Mouse (Mus musculus) testis, adult 2 months (tissue): ENCODE measurements around the gene Adamtsl4. TPM values are rescaled to one million over a fixed set of nuclear protein-coding genes. Genes with fewer than 3 reads are reported as not detected.

Source experiments
- H3K27ac ChIP-seq: fragments of 200-500 bp; 2 replicates; pipeline ENCODE4 v1.5.1; 2012; ENCODE audit warnings: low read depth, low read length; ENCODE audit not compliant: control insufficient read depth, insufficient read depth
- H3K27me3 ChIP-seq: fragments of 200-500 bp; 2 replicates; pipeline ENCODE4 v1.6.1; 2012; ENCODE audit warnings: mild to moderate bottlenecking, low read length, moderate library complexity; ENCODE audit not compliant: control insufficient read depth, insufficient read depth
- H3K36me3 ChIP-seq: fragments of 200-500 bp; 2 replicates; pipeline ENCODE4 v1.6.1; 2012; ENCODE audit warnings: mild to moderate bottlenecking, low read length; ENCODE audit not compliant: control insufficient read depth, insufficient read depth
- H3K4me1 ChIP-seq: fragments of 200-500 bp; 2 replicates; pipeline ENCODE4 v1.6.1; 2012; ENCODE audit warnings: low read length; ENCODE audit not compliant: control insufficient read depth, insufficient read depth
- H3K4me3 ChIP-seq: fragments of 200-500 bp; 2 replicates; pipeline ENCODE4 v1.5.1; 2012; ENCODE audit warnings: low read depth, mild to moderate bottlenecking, low read length, moderate library complexity, mixed read lengths; ENCODE audit not compliant: control insufficient read depth
- CTCF ChIP-seq: fragments of 200-500 bp; IDR thresholded peaks from 2 replicates; pipeline ENCODE4 v1.5.1; 2012; ENCODE audit warnings: low read depth, mild to moderate bottlenecking, inconsistent platforms, low read length, moderate library complexity; ENCODE audit not compliant: control insufficient read depth, insufficient read depth, insufficient replicate concordance
- POLR2A ChIP-seq: fragments of 200-500 bp; IDR thresholded peaks from 2 replicates; pipeline ENCODE4 v1.6.1; 2012; ENCODE audit warnings: low read depth, mild to moderate bottlenecking, inconsistent platforms, low read length, moderate library complexity; ENCODE audit not compliant: control insufficient read depth
- polyA plus RNA-seq: library from polyadenylated mRNA; depleted of rRNA; stranded (reverse); fragments of >200 nt; gene quantifications from 2 replicates; pipeline ENCODE4 v1.2.3, GENCODE M21; 2012

Adamtsl4 gene
- polyA plus RNA-seq, 1 experiment: 0.74 TPM

DNA sequence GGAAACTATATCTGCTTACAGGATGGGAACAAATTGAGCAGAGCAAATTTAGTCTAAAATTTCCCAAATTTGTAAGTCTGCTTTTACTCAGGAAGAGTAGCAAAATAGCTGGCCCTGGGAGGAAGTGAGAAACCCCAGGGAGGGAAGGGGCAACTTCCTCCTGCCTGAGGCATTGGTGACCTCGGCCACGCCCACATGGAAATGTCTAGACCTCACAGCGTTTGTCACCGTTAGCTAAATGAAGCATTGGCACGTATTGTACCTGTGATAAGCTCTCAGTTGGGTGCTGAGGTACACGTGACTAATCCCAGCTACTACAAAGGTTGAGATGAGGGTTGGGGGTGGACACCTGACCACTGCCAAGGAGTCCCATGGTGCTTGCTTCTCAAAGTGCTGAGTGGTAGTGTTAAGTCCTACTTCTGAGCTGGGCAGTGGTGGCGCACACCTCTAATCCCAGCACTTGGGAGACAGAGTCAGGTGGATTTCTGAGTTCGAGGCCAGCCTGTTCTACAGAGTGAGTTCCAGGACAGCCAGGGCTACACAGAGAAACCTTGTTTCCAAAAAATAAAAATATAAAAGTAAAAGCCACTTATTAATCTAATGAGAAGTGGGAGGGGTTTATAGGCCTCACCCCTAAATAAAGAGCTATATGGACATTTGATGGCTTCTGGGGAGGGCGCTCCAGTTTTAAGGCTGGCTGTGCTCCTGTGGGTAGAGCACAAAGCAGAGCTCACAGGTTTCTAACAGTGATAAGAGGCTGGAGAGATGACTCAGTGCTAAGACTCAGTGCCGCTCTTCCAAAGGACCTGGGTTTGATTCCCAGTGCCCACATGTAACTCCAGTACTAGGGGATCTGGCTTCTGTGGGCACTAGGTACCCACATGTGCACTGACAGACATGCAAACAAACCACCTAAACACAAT, 42.1 kb downstream of the Adamtsl4 start:
- no peak overlapping the region for H3K27ac ChIP-seq

DNA sequence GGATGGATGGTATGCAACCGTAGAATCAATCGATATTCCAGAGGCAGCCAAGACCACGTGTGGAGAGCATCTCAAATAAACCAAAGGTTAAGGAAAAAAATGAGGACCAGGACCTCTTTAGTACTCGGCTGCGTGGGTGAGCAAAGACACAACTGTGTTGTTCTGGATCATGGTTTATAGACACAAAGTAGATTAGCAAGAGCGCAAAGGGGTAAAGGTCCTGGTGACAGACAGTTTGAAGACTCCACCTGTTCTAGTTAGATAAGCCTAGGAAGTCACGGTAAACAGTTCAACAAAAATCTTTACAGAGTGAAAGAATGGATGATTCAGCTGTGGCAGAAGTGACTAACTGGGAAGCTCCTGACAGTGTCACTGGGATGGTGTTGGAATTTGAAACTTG, 44.6 kb downstream of the Adamtsl4 start:
- Histone ChIP-seq H3K36me3 (no peaks in the 10 kb centered on the region), H3K27ac (no peak overlapping the region), H3K4me3 (no peak overlapping the region), H3K4me1 (no peaks in the 10 kb centered on the region), H3K27me3 (no peaks in the 10 kb centered on the region)
- TF ChIP-seq CTCF: no peak
- TF ChIP-seq POLR2A: no peak

More for the DNA sequence above, 42.1 kb downstream of the Adamtsl4 start:
- Histone ChIP-seq H3K36me3 (no peaks in the 10 kb centered on the region), H3K4me1 (no peaks in the 10 kb centered on the region), H3K27me3 (no peaks in the 10 kb centered on the region), H3K4me3 (no peak overlapping the region)
- no peak for TF ChIP-seq POLR2A
- no peak for TF ChIP-seq CTCF

GRCm38 (mm10) chr3:95639694-95640093, 48.0 kb downstream of the Adamtsl4 start:
- H3K4me1 ChIP-seq: no peaks in the 10 kb centered on the region; the same call in 1 of the 2 replicates
- no peaks in the 10 kb centered on the region for H3K27me3 ChIP-seq
- no peak for TF ChIP-seq CTCF
- no peak for TF ChIP-seq POLR2A
- H3K4me3 ChIP-seq: no peak overlapping the region
- no peak overlapping the region for H3K27ac ChIP-seq
- H3K36me3 ChIP-seq: no peaks in the 10 kb centered on the region

DNA sequence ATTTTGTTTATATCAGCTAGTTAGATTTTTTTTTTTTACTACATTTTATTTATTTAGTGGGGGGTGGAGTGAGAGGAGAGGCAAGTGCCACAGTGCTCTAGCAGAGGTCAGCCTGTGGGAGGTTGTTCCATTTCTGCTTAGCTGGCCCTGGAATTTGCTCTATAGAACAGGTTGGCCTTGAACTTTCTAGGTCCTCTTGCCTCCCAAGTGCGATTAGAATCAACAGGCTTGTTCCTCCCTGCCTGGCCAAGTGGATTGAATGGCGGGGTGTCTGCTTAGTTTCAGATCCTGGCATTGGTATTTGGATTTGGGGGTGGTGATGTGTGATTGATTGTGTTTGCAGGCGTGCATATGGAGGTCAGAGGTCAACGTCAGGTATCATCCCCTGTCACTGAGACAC, 51.6 kb downstream of the Adamtsl4 start:
- TF ChIP-seq POLR2A (no peak), CTCF (no peak)
- no peak overlapping the region for H3K4me3 ChIP-seq
- no peak overlapping the region for H3K27ac ChIP-seq
- H3K36me3 ChIP-seq: peaks cover 4% of the 10 kb centered on the region
- H3K4me1 ChIP-seq: no peaks in the 10 kb centered on the region; the same call in 1 of the 2 replicates
- H3K27me3 ChIP-seq: no peaks in the 10 kb centered on the region

DNA sequence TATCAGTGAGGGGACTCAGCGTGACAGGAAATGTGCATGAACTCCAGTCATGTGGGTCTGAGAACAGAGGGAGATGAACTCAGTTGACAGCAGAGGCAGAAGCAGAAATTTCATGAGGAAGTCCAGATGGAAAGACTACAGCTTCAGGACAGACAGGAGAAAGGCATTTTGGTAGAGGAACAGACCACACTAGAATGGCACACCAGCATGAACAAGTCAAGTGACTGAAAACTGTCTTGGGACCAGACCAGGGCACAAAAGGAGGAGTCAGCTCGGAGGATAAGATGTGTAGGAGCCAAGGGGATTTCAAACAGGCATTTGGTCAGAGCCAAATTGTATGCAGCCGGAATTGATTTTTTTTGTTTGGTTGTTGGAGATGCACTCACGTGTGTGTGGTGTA, 52.1 kb downstream of the Adamtsl4 start:
- TF ChIP-seq POLR2A (no peak), CTCF (no peak)
- H3K27me3 ChIP-seq: no peaks in the 10 kb centered on the region
- H3K4me1 ChIP-seq: no peaks in the 10 kb centered on the region; the same call in 1 of the 2 replicates
- H3K27ac ChIP-seq: no peak overlapping the region
- peaks cover 4% of the 10 kb centered on the region for H3K36me3 ChIP-seq
- H3K4me3 ChIP-seq: no peak overlapping the region

- no peak overlapping the region for H3K4me3 ChIP-seq
- no peaks in the 10 kb centered on the region for H3K27me3 ChIP-seq
- no peaks in the 10 kb centered on the region; the same call in 1 of the 2 replicates for H3K4me1 ChIP-seq
- H3K27ac ChIP-seq: peak overlapping the region; percentile 41; the same call in 1 of the 2 replicates
- no peak for TF ChIP-seq CTCF
- TF ChIP-seq POLR2A: no peak
- peaks cover 6% of the 10 kb centered on the region for H3K36me3 ChIP-seq
These were observed 54.8 kb downstream of the Adamtsl4 start for GRCm38 (mm10) chr3:95632648-95633588.

DNA sequence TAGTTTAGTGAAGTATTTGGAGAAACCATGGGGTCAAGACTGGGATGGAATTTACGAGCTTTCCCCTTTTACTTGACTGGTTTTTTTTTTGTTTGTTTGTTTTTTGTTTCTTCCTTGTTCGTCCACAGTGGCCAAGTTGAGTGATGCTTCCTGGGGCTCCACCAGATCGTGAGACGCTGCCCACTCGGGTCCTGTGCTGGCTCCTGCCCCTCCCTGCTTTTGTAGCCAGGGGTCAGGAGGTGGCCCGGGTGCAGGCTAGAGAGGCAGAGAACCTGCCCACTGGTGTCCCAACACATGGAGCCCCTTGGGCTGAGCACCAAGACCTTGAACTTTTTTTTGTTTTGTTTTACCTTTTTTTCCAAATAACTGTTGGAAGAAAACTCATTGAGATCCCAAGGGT, 56.4 kb downstream of the Adamtsl4 start:
- Histone ChIP-seq H3K36me3 (peaks cover 6% of the 10 kb centered on the region), H3K27me3 (no peaks in the 10 kb centered on the region), H3K27ac (no peak overlapping the region), H3K4me3 (no peak overlapping the region), H3K4me1 (no peaks in the 10 kb centered on the region; the same call in 1 of the 2 replicates)
- TF ChIP-seq POLR2A (no peak), CTCF (no peak)
